ENCODE assay signal across 8 mouse cellular contexts in the genomic region with DNA sequence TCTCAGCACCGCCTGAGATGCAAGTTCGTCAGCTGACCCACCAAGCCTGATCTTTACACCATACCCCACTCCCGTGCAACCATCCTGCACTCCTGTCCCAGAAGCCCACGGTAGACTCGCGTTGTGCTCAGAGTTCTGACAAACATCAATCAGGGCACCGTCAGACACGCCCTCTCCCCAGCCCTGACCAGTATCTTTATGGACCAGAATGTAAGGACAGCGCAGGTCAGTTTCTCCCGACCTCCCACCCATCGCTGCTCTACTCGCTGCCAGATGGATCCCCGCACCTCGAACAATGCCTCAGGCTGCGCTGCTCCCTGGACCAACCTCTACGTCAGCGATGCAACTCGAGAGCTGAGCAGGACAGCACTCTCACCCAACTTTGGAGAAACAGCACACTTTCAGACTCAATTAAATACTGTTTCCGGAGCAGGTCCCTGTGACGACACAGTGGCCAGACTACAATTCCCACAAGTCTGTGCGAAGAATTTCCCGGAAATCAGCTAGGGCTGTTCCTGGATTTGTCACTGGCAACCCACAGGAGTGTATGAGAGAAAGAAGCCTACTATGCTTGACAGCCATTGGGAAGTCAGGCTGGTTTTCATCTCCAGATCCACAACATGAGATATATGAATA. TPM values are rescaled to one million over a fixed set of nuclear protein-coding genes. Genes with fewer than 3 reads are reported as not detected.
DNase-seq lines count a peak whose midpoint lies in the region; ATAC-seq lines count a peak whose summit lies in the region.

Gene Zfp58, minus strand, starts transcription at position 472 of the 636 bp plus-strand sequence.

- peak within 1 kb of the TSS; percentile 69 for H3K4me3 ChIP-seq in hindbrain, embryonic 12.5 days

- under 1% methylated on average over 22 of the region's 22 CpGs for WGBS in hindbrain, embryonic 12.5 days

- H3K27ac ChIP-seq in hindbrain, embryonic 12.5 days = 0 out of 2 replicates have a peak within 1 kb of the TSS, but pooled peaks have one; percentile 5

- H3K36me3 ChIP-seq in hindbrain, embryonic 12.5 days = peaks cover 7% of the 10 kb centered on the region; the same call in 1 of the 2 replicates

- ATAC-seq in hindbrain, embryonic 12.5 days (ENCODE audit: low FRiP score) = peak; percentile 96

- peak within 1 kb of the TSS; percentile 70 for H3K4me2 ChIP-seq in hindbrain, embryonic 12.5 days (replicated peaks)

- peaks cover 7% of the 10 kb centered on the region for H3K4me1 ChIP-seq in hindbrain, embryonic 12.5 days

- peak; percentile 89 for DNase-seq in NIH3T3 (ENCODE audit: low read depth)
- DNase-seq in cerebellum, postnatal 10 days = peak; percentile 86 to 87
- peak; percentile 70 to 81 for DNase-seq in frontal cortex, postnatal 10 days (ENCODE audit: low spot score in 2 of 2)
- DNase-seq in layer of hippocampus, postnatal 14 days (ENCODE audit: low spot score in 2 of 2) = peak; percentile 76 to 93
- DNase-seq in lung, postnatal 14 days = peak; percentile 83
- peak; percentile 76 for DNase-seq in retina, adult 2 months (ENCODE audit: low read depth, low spot score)
- DNase-seq in thymus, postnatal 36 days = peak; percentile 75 to 81

- H3K9ac ChIP-seq in hindbrain, embryonic 12.5 days = peak within 1 kb of the TSS; percentile 71

- no peaks in the 10 kb centered on the region for H3K9me3 ChIP-seq in hindbrain, embryonic 12.5 days (replicated peaks)

- H3K27me3 ChIP-seq in hindbrain, embryonic 12.5 days = no peaks in the 10 kb centered on the region

RNA-seq across cellular contexts. Expression of gene Zfp58, which starts in this region (rescaled TPM):
- 17.8 and 18.0 TPM in 2 replicates for polyA plus RNA-seq in hindbrain, embryonic 12.5 days (2016; fragmentation: Nextera tagmentation; extraction: Ambion mirVana)
- total RNA-seq in layer of hippocampus, postnatal 14 days (2021) = 1 to 10 TPM; 8.2 to 8.8 TPM

Comparison
In these comparisons a context has a peak if more than half of its experiments do, and no peak if none do; other contexts are left out.
1. Peak in every context shown above with its lines: DNase-seq, ATAC-seq, H3K4me3 ChIP-seq and H3K27ac ChIP-seq.